Mouse (Mus musculus): ENCODE results near the gene Tmem106c. TPM values are rescaled to one million over a fixed set of nuclear protein-coding genes. Genes with fewer than 3 reads are reported as not detected.

Gene Tmem106c
- total RNA-seq (2021): 10 to 100 TPM; 10.6 to 12.0 TPM

DNA sequence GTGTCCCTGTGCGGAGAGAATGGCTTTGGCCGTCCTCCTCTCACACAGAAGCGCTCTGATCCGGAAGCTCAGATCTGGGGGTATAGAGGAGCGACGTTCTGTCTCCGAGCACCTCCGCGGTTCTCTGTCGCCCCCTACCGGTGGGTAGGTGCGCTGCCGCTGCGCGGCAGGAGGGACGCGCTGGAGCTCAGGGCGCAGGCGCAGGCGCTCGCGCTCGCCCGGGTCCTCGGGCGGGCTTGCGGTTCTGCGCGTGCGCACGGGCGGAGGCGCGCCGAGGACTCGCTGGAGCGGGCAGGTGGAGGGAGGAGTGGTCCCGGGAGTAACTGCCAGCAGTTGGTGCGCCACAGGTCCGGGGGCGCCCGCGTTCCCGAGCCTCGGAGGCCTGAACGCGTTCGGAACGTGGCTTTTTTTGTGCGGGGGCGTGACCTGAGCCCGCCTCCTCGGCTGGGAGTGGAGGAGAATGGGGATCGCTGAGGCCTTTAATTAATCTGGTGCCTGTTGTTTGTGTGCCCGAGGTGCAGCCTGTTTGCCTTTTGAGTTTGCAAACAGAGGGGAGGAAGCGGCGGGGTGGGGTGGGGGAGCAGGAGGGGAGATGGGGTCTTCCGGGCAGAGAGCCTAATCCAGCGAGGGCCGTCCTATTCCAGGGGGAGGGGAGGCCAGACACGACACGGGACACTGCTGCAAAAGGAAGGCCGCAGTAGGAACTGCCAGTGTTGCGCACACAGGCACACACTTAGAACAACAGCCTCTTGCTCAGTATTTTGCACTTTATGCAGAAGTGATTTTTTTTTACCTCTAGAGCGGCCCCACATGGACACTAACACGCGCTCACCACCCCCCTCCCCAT is at the start of gene Tmem106c:
Gene Tmem106c, plus strand, starts transcription at position 212 of the 847 bp plus-strand sequence.
- intact Hi-C loops (cut with DNase I): loop anchor here (5.0 kb wide), 2 partner anchors 182 to 188 kb away; no protein-coding TSS in a partner anchor
- DNase-seq: peak; percentile 93

GRCm38 (mm10) chr15:97914331-97914747 is 49.7 kb upstream of the Tmem106c start:
- intact Hi-C loops (cut with DNase I): no loop called here
- peak; percentile 23 to 40 for DNase-seq

DNA sequence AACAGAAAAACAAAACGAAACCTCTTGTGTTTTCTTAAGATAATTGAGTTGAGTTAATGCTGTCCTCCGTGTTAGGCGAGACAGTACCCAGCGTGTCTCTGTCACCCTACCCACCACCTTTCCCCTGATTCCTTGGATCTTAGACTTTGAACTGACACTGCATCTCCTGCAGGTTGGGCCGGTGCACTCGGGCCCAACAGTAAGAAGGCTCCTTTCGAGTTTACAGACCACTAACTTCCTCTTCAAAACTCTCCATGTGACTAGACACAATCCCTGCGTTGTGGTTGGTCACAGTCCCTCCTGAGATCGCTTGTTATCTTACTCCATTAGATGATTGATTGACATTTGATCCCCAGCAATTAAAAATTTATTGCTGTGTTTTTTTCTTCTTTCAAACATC is 46.0 kb upstream of the Tmem106c start:
- DNase-seq: no peak
- intact Hi-C loops (cut with DNase I): no loop called here

DNA sequence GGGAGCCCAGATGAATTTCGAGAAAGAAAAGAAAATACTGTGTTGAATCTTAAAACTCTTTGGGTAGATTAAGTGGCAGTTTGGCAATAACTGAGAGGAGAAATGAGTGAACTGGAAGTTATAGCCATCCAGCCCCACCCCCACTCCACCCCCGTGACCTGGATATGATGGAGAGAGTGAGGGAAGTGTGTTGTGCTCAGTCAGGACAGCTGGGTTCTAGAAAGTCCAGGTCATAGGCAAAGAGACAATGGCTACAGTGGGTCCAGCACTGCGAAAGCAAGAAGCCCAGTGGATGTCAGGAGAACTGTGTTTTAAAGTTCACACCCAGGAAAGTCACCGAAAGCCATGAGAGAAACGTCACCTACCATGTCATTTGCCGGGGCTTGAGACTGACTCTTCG is 44.8 kb upstream of the Tmem106c start:
- DNase-seq: no peak
- intact Hi-C loops (cut with DNase I): no loop called here

DNA sequence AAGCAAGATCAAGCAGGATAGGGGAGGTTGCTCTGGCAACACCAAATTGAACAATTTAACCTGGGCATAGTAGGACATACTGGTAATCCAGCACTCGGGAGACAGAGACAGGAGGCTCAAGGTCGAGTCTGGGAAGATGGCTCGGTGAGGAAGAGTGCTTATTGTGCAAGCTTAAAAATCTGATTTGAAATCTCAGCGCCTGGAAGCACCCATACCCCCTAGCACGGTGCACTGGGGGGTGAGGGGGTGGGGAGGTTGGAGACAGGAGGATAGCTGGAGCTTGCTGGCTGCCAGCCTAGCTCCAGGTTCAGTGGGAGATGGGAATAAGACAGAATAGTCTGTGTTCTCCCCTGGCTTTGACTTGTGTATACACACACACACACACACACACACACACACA is 43.7 kb upstream of the Tmem106c start:
- DNase-seq: no peak

DNA sequence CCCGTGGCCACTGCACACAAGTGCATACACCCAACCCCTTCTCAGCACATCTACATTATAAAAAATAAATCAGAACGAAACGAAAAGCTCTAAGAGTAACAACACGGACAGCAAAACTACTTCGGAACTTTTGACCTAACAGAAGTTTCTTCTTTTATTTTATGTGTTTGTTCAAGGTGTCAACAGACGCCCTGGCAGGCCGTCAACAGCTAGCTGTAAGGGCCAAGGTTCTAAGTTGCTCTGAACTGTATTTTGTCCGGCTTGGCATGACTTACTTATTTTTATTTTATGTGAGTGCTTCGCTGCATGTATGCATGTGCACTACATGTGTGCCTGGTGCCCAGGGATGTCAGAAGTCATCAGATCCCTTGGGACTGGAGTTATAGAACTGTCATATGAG is 42.2 kb upstream of the Tmem106c start:
- DNase-seq: no peak

More for the DNA sequence above, 43.7 kb upstream of the Tmem106c start:
- intact Hi-C loops (cut with DNase I): no loop called here

DNA sequence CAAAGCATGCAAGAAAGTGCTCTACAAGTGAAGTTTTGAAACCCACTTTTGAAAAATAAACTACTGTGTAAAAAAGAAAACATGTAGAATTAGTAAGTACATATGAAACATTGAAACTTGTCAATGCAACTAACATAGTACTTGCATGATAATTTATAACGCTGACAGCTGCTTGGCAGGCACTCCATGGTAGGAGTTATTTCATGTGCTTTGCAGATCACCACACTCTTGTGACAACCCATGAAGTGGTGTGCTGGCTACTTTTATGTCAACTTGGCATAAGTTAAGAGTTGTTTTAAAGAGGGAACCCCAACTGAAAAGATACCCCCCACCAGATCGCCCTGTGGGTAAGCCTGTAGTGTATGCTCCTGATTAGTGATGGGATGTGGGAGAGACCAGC is 41.6 kb upstream of the Tmem106c start:
- DNase-seq: no peak
- intact Hi-C loops (cut with DNase I): no loop called here

More for the DNA sequence above, 42.2 kb upstream of the Tmem106c start:
- intact Hi-C loops (cut with DNase I): no loop called here

GRCm38 (mm10) chr15:97927018-97927417 is 37.0 kb upstream of the Tmem106c start:
- no peak for DNase-seq
- intact Hi-C loops (cut with DNase I): no loop called here

GRCm38 (mm10) chr15:97927821-97928220 is 36.2 kb upstream of the Tmem106c start:
- intact Hi-C loops (cut with DNase I): no loop called here
- no peak for DNase-seq

DNA sequence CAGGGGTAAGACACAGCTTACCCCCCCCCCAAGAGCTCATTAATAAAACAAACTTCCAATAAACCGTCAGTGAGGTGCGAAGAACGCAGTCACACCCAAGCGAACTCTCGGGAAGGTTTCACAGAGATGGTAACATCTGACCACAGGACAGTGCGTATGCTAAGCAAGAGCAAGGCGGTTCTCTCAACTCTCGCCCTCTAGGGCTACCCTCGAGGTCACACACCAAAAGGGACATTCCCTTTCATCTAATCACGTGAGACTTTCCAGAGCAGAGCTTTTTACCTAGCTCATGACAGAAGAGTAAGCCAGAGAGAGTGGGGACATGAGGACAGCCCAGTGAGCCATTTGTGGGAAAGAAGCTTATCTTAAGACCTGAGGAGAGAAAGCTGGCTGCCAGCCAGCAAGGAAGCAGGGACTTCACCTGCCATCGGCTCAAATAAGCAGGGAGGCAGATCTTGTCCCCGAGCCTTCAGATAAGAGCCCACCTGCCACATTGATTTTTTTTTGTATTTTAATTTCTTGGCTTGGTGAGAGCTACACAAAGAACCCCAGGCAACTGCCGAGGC is 34.7 kb upstream of the Tmem106c start:
- no peak for DNase-seq
- intact Hi-C loops (cut with DNase I): no loop called here

DNA sequence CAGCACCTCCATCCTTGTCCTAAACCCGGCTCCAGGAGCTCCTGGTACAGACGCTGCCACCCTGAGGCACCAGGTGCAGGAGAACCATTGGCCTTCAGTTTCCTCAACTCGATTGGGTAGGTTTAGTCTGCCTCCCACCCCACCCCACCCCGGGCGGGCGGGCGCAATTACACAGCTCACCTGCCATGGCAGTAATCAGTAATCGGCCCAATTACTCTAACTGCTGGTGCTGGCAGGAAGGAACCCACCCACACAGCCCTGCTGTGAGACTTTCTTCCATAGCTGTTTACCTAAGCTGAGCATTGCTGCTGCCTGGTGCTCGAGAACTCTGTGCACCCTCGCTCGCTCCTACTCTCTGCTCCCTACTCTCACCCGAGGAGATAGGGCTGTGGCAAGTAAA is 31.6 kb upstream of the Tmem106c start:
- no peak for DNase-seq
- intact Hi-C loops (cut with DNase I): no loop called here

DNA sequence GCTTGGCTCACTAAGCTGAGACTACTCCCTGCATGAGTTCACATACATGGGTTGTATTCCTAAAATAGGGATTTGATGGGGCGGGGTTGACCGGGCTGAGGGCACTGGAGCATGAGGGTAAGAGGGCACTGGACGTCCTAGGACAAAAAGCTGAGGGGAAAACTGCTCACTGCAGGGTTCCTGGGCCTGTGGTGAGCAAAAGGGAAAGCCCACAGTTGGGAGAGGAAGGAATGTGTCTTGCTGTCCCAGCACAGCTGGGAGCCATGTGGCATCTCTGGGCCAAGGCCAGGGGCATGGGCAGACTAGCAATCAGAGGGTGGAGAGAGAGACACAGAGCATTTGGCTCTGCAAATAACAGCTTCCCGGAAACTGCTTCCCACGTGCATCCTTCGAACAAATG is 25.4 kb upstream of the Tmem106c start:
- no peak for DNase-seq
- intact Hi-C loops (cut with DNase I): no loop called here

DNA sequence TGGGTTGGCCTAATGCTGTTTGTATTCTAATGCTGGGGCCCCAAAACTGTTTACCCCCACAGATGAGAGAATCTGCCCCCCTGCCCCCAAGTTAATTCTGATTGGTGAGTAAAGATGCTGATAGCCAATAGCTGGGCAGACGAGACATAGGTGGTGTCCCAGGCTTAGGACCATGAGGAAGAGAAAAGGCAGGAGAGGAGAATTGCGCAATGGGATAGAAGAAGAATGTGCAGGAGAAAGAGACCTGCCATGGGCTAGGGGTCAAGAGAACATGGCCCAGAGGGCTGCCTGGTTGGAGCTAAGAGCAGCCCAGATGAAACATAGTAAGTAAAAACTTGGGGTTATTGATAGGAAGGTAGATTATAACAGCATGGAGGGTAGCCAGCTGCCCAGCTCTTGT is 23.9 kb upstream of the Tmem106c start:
- intact Hi-C loops (cut with DNase I): no loop called here
- DNase-seq: no peak

DNA sequence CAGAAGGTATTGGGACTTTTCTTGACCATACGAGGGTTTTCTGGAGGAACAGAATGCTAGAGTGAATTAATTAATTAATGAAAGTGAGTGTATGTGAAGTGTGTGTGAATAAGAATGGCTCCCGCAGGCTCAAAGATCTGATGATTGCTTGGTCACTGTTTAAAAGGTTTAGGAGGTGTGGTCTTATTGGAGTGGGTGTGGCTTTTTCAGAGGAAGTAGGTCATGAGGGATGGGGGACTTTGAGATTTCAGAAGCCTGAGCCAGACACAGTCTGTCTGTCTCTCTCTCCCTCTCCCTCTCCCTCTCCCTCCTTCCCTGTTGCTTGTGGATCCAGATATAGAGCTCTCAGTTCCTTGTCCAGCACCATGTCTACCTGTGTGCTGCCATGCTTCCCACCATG is 22.7 kb upstream of the Tmem106c start:
- intact Hi-C loops (cut with DNase I): no loop called here
- no peak for DNase-seq

GRCm38 (mm10) chr15:97942538-97942937 is 21.5 kb upstream of the Tmem106c start:
- intact Hi-C loops (cut with DNase I): no loop called here
- DNase-seq: no peak

GRCm38 (mm10) chr15:97943356-97943755 is 20.6 kb upstream of the Tmem106c start:
- intact Hi-C loops (cut with DNase I): no loop called here
- no peak for DNase-seq

- no peak for DNase-seq
- intact Hi-C loops (cut with DNase I): no loop called here
Observed at GRCm38 (mm10) chr15:97944919-97945574, 19.0 kb upstream of the Tmem106c start.

GRCm38 (mm10) chr15:97945656-97946315 is 18.2 kb upstream of the Tmem106c start:
- DNase-seq: no peak
- intact Hi-C loops (cut with DNase I): no loop called here

GRCm38 (mm10) chr15:97948720-97949119 is 15.3 kb upstream of the Tmem106c start:
- DNase-seq: no peak
- intact Hi-C loops (cut with DNase I): no loop called here

DNA sequence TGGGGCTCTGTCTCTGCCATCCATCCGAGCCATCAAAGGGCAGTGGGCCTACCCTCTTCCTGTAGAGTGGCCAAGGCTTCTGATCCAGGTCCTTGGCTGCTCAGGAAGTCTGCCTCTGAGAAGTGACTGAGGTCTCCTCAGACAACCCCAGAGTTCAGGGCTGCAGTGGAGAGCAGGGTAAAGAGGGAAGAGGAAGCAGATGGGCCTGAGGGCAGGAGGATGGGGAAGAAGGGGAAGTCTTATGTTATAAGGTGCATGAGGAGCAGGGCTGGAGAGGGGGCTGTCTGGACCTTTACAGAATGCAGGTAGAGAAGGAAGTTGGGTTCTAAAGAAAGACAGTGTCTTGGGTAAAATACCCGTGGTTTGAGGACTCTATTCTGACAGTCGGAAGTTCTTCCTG is 14.3 kb upstream of the Tmem106c start:
- no peak for DNase-seq
- intact Hi-C loops (cut with DNase I): loop anchor here (10.0 kb wide), 1 partner anchor 1835 kb away; no protein-coding TSS in a partner anchor

DNA sequence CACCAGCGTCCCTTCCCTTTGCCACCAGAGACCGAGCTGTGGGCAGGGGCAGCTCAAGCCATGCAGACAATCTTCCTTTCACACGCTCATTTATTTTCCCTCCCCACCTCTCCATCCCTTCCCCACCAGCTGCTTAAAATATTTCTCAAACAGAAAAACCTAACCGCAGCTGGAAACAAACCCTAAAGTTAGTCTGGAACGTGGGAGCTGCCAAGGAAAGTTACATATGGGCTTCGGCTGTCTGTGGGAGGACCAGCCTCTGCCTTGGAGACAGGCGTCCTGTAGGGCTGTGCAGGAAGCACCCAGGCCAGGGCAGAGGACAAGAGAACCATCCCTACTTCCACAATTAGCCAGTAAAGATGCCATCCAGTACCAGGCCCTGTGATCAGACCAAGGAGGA is 13.8 kb upstream of the Tmem106c start:
- no peak for DNase-seq
- intact Hi-C loops (cut with DNase I): loop anchor here (10.0 kb wide), 1 partner anchor 1835 kb away; no protein-coding TSS in a partner anchor

All from heart, postnatal 36 days (tissue).